Mouse (Mus musculus) right cerebral cortex, adult 2 months (tissue): ENCODE results near the gene Tox2.

Experiments
- DNase-seq, 2 experiments: peaks; one replicate each; pipeline ENCODE4 v3.0.0; 2021 to 2022; ENCODE audit warnings: low spot score in 2 of 2

Tox2 gene

DNA sequence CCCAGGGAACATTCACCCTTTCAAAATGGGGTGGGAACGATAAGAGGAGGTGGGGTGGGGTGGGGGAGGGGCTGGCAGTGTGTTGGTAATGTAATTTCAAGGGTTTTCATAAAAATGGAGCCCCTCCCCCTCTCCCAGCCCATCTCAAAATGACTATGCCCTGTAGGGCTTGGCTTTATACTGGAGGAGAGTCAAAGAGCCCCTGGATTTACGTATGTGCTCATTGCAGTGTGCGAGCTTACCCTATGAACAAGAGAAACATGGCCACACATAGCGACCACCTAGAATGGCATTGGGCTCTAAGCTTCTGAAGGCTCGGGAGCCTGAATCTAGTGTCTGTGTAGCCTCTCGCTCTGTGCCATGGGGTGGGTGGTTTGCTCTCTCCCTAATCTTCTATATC is 51.3 kb downstream of the Tox2 start:
- DNase-seq, result no peak

GRCm38 (mm10) chr2:163256765-163257164 is 53.8 kb downstream of the Tox2 start:
- DNase-seq, result no peak

GRCm38 (mm10) chr2:163261362-163262054 is 58.6 kb downstream of the Tox2 start:
- no peak for DNase-seq

DNA sequence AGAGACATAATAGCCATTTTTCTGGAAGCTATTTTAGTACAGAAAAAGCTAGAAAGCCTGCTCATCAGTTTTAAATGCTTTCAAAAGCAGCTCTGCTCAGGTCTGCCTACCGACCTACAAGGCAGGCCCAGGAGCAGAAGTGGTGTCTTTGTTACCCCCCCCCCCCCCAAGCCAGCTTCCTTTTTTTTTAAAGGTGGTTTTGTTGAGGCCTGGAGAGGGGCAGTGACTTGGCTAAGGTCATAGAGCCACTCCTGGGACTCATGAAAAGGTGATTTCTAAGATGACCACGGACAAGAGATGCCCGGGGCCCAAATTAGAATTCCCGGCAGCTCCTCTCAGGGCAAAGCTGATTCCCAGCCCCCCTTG is 59.1 kb downstream of the Tox2 start:
- no peak for DNase-seq

DNA sequence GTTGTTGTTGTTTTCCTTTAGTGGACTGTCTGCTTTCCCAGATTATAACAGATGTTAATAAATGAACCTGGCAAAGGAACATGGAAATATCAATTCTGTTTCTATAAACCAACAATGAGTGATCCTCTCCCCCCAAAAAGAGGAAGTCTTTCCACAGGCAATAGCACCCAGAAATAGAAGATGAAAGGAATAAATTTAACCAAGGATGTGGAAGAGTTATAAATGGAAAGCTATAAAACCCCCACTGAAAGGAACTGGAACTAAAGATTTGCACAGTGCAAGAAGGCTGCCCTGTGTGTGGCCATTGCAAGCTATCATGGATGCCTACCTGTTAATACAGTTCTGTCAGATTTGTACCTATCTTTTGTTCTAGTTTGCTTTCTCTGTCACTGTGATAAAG is 64.2 kb downstream of the Tox2 start:
- no peak for DNase-seq

- DNase-seq, result no peak
Measured at GRCm38 (mm10) chr2:163271581-163272492, 68.9 kb downstream of the Tox2 start.

- DNase-seq, result no peak
Measured at GRCm38 (mm10) chr2:163273815-163274214, 70.9 kb downstream of the Tox2 start.

DNA sequence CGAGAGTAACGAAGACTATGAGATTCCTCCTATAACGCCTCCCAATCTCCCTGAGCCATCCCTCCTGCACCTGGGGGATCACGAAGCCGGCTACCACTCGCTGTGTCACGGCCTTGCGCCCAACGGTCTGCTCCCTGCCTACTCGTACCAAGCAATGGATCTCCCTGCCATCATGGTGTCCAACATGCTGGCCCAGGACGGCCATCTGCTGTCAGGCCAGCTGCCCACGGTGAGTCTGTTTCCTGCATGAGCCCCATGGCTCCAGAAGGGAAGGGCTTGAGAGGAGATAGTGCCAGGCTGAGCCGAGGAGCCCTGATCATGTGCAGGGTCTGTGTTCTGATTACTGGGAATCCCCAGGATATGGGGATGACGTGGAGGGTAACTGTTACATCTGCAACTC is 73.1 kb downstream of the Tox2 start:
- no peak for DNase-seq

DNA sequence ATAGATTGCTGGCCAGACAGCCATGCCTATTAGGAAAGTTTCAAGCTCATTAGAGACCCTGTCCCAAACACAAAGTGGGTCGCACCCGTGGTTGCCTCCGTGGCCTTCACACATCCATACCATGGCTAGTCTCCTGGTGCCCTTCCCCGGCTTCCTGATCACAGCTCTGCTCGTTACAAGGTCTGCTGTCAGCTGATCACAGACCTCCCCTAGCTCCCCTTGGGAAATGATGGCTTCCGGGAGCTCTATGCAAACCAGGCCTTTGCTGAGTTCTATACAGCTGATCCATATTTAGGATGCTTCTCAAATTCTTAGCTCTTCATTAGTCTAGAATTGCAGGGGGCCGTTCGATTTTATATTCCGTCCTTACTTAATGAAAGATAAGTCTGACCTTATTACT is 75.1 kb downstream of the Tox2 start:
- no peak for DNase-seq

GRCm38 (mm10) chr2:163280636-163281322 is 77.9 kb downstream of the Tox2 start:
- no peak for DNase-seq

DNA sequence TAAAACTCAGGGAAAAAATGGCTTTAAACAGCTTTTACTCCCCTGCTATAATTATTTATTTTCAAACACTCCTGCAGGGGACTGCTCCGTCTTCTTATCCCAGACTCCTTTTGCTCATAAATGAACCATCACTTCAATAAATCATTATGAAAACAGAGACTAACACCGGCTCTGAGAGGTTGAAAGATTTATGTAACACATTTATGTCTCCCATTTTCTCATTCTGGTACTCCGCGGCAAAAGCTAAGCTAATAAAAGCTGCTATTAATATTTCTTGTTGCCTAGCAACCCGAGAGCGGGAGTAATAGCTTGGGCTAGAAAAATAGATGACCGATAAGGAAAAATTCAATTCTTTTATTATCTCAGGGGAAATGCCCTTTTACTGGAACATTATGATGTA is 81.9 kb downstream of the Tox2 start:
- no peak for DNase-seq

- no peak for DNase-seq
Measured at GRCm38 (mm10) chr2:163285335-163285734, 82.4 kb downstream of the Tox2 start.

- DNase-seq, result no peak
Measured at GRCm38 (mm10) chr2:163285762-163286161, 82.8 kb downstream of the Tox2 start.

DNA sequence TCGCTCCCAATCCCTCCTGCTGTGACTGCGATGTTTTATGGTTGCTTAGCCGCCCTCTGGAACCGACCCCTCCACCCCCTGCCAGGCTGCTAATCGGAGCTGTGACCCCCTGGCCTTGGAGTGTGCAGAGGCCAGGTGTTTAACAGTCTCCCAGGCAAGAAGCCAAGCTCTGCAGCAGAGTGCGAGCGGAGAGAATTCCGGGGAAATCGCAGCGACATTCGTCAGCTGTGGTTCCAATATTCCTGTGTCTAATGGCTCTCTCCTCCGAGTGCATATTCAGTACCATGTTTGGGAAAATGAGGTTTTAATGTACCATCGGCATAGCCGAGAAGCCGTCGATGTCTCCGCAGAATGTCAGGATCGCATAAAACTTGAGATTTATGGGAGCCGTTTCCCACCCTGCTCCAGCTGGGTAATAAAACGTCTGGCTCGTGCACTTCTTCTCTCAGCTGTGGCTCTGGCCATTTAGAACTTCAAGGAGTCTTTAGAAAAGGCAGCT is 86.0 kb downstream of the Tox2 start:
- no peak for DNase-seq

- no peak for DNase-seq
Measured at GRCm38 (mm10) chr2:163296999-163297630, 94.2 kb downstream of the Tox2 start.

- no peak for DNase-seq
Measured at GRCm38 (mm10) chr2:163300069-163301060, 97.4 kb downstream of the Tox2 start.

GRCm38 (mm10) chr2:163301641-163302040 is 98.7 kb downstream of the Tox2 start:
- no peak for DNase-seq

- DNase-seq, result no peak
Measured at GRCm38 (mm10) chr2:163303037-163303436, 100.1 kb downstream of the Tox2 start.

GRCm38 (mm10) chr2:163309376-163309775 is 106.5 kb downstream of the Tox2 start:
- peak; percentile 64 to 66 for DNase-seq

- DNase-seq, result no peak
Measured at GRCm38 (mm10) chr2:163310163-163310688, 107.3 kb downstream of the Tox2 start.
